Mouse (Mus musculus) brain, embryonic 14.5 days (tissue): ENCODE results near the gene Lamc3.

Source experiments
- CTCF ChIP-seq: fragments of 200-500 bp; IDR thresholded peaks from 2 replicates; pipeline ENCODE4 v1.5.1; 2012; ENCODE audit warnings: inconsistent platforms, mild to moderate bottlenecking, moderate library complexity, borderline replicate concordance; ENCODE audit not compliant: insufficient read depth, insufficient read length; ENCODE audit errors: extremely low read depth
- POLR2A ChIP-seq: fragments of 200-500 bp; IDR thresholded peaks from 2 replicates; pipeline ENCODE4 v1.6.1; 2012; ENCODE audit warnings: mild to moderate bottlenecking, inconsistent platforms, borderline replicate concordance; ENCODE audit not compliant: poor library complexity, insufficient read depth, insufficient read length, severe bottlenecking; ENCODE audit errors: extremely low read depth

DNA sequence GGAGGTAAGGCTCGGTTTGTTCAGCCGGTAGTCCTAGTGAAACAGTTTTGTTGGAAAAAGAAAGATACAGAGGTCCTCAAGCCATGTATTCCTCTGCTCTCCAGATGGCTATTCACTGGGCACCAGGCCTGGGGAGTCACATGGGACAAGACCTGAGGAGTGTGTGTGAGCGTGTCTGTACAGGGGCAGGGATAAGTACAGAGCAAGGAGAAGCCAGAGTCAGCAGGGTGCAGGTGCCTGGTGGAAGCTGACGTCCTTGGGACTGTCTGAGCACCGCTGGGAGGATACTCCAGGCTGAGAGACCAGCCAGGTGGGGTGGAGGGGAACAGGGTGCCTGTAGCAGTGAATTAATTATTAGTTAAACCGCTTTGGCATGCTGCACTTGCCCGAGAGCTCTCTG, 76.4 kb downstream of the Lamc3 start:
- no peak for TF ChIP-seq POLR2A
- no peak for TF ChIP-seq CTCF
